Mouse (Mus musculus) stomach, postnatal 0 days (tissue): ENCODE results near the gene Abca17.

Experiments
- CTCF ChIP-seq: IDR thresholded peaks from 2 replicates; pipeline ENCODE4 v1.5.1; 2016; ENCODE audit warnings: antibody characterized with exemption, low read depth, mild to moderate bottlenecking, moderate library complexity
- EP300 ChIP-seq: optimal IDR thresholded peaks from 2 replicates; pipeline ENCODE3; 2016; ENCODE audit warnings: antibody characterized with exemption

DNA sequence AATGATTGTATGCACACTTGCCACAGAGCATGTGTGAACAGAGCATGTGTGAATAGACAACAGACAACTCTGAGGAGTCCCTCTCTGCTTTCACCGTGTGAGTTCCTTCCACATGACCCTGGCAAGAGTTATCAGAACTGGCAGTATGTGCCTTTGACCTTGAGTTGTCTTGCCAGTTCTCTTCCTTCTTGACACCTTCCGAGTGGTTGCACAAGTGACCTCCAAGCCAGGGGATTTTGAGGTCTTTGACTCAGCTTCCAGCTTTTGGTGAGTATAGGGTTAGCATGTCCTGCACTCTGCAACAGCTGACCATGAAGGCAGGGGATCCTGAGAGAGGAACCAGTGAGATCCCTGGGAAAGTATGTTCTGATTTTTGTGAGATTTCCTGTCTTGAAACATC is 27.6 kb upstream of the Abca17 start:
- TF ChIP-seq CTCF = no peak
- TF ChIP-seq EP300 = no peak
